Mouse (Mus musculus) cerebellum, adult 11 months (tissue): ENCODE data around the gene Pde11a.
A peak's percentile ranks its signal among the peaks of the same experiment; 100 is the strongest.
"Not testable (repeated sequence)": the region's sequence is repeated elsewhere in the genome, so short reads cannot be mapped to it uniquely, and the experiment has no call there.

Source experiments
- DNase-seq: peaks from one replicate; pipeline ENCODE4 v3.0.0; 2022

Pde11a gene

GRCm38 (mm10) chr2:75985124-75985523 is 353.4 kb downstream of the Pde11a start:
- peak; percentile 49 for DNase-seq

- DNase-seq, result no peak
Measured at GRCm38 (mm10) chr2:75983847-75984246, 354.7 kb downstream of the Pde11a start.

- DNase-seq, result no peak
Measured at GRCm38 (mm10) chr2:75983091-75983490, 355.5 kb downstream of the Pde11a start.

GRCm38 (mm10) chr2:75982626-75983025 is 355.9 kb downstream of the Pde11a start:
- no peak for DNase-seq

- DNase-seq, result peak; percentile 72
Measured at GRCm38 (mm10) chr2:75981440-75982081, 357.0 kb downstream of the Pde11a start, which contains the start of gene Ttc30a1. Gene Ttc30a1, minus strand, starts transcription at chr2:75981967.

- DNase-seq, result not testable (repeated sequence)
Measured at GRCm38 (mm10) chr2:75980933-75981439, 357.6 kb downstream of the Pde11a start.

GRCm38 (mm10) chr2:75977752-75978368 is 360.7 kb downstream of the Pde11a start, which contains the start of gene Ttc30a2:
Gene Ttc30a2, minus strand, starts transcription at chr2:75978170.
- DNase-seq, result not testable (repeated sequence)

GRCm38 (mm10) chr2:75976070-75976469 is 362.5 kb downstream of the Pde11a start:
- DNase-seq, result not testable (repeated sequence)

- no peak for DNase-seq
Measured at GRCm38 (mm10) chr2:75974131-75974530, 364.4 kb downstream of the Pde11a start.

- peak; percentile 47 for DNase-seq
Measured at GRCm38 (mm10) chr2:75964972-75965371, 373.6 kb downstream of the Pde11a start.

- peak; percentile 30 for DNase-seq
Measured at GRCm38 (mm10) chr2:75964512-75964911, 374.1 kb downstream of the Pde11a start.

- DNase-seq, result no peak
Measured at GRCm38 (mm10) chr2:75964051-75964450, 374.5 kb downstream of the Pde11a start.

- DNase-seq, result no peak
Measured at GRCm38 (mm10) chr2:75963211-75963840, 375.2 kb downstream of the Pde11a start.

GRCm38 (mm10) chr2:75960366-75961330 is 377.9 kb downstream of the Pde11a start:
- DNase-seq, result no peak

GRCm38 (mm10) chr2:75959850-75960365 is 378.7 kb downstream of the Pde11a start:
- DNase-seq, result peak; percentile 15

GRCm38 (mm10) chr2:75959183-75959849 is 379.3 kb downstream of the Pde11a start:
- DNase-seq, result no peak

- no peak for DNase-seq
Measured at GRCm38 (mm10) chr2:75955709-75956108, 382.9 kb downstream of the Pde11a start.

- DNase-seq, result no peak
Measured at GRCm38 (mm10) chr2:75953320-75953719, 385.3 kb downstream of the Pde11a start.

- DNase-seq, result no peak
Measured at GRCm38 (mm10) chr2:75950685-75951084, 387.9 kb downstream of the Pde11a start.
